Mouse (Mus musculus) thymus, postnatal 0 days (tissue): ENCODE data around the gene Samd5. TPM values are rescaled to one million over a fixed set of nuclear protein-coding genes. Genes with fewer than 3 reads are reported as not detected.

ENCODE experiments used
- DNase-seq: peaks from one replicate; pipeline ENCODE4 v3.0.0-alpha.2; 2015; ENCODE audit warnings: low spot score
- polyA plus RNA-seq: library from polyadenylated mRNA; unstranded; fragments of >200 nt; fragmentation: Nextera tagmentation; extraction: Ambion mirVana; gene quantifications from 2 replicates; pipeline ENCODE4 v1.2.1, GENCODE M21; 2015

The Samd5 gene
- polyA plus RNA-seq, 1 experiment from 2014 or later: 0.98 TPM

GRCm38 (mm10) chr10:9650050-9650825 lies 24.8 kb downstream of the Samd5 start:
- DNase-seq: no peak

- DNase-seq: no peak
Measured at GRCm38 (mm10) chr10:9648464-9648863, 26.5 kb downstream of the Samd5 start.

GRCm38 (mm10) chr10:9647741-9648140 lies 27.3 kb downstream of the Samd5 start:
- DNase-seq: no peak

GRCm38 (mm10) chr10:9646391-9646790 lies 28.6 kb downstream of the Samd5 start:
- no peak for DNase-seq

GRCm38 (mm10) chr10:9643531-9643930 lies 31.5 kb downstream of the Samd5 start:
- no peak for DNase-seq

GRCm38 (mm10) chr10:9642077-9642476 lies 32.9 kb downstream of the Samd5 start:
- DNase-seq: no peak

GRCm38 (mm10) chr10:9640678-9641077 lies 34.3 kb downstream of the Samd5 start:
- DNase-seq: no peak

GRCm38 (mm10) chr10:9640056-9640455 lies 35.0 kb downstream of the Samd5 start:
- no peak for DNase-seq

- DNase-seq: no peak
Measured at GRCm38 (mm10) chr10:9625356-9625755, 49.7 kb downstream of the Samd5 start.

GRCm38 (mm10) chr10:9621926-9622688 lies 52.9 kb downstream of the Samd5 start:
- DNase-seq: no peak

- DNase-seq: no peak
Measured at GRCm38 (mm10) chr10:9621055-9621454, 54.0 kb downstream of the Samd5 start.

GRCm38 (mm10) chr10:9615009-9615408 lies 60.0 kb downstream of the Samd5 start:
- no peak for DNase-seq

- DNase-seq: no peak
Measured at GRCm38 (mm10) chr10:9608854-9609253, 66.2 kb downstream of the Samd5 start.

GRCm38 (mm10) chr10:9607155-9607554 lies 67.9 kb downstream of the Samd5 start:
- no peak for DNase-seq

GRCm38 (mm10) chr10:9605635-9606034 lies 69.4 kb downstream of the Samd5 start:
- DNase-seq: no peak

GRCm38 (mm10) chr10:9603290-9603689 lies 71.7 kb downstream of the Samd5 start:
- DNase-seq: no peak

- DNase-seq: no peak
Measured at GRCm38 (mm10) chr10:9602845-9603244, 72.2 kb downstream of the Samd5 start.

- DNase-seq: no peak
Measured at GRCm38 (mm10) chr10:9602389-9602788, 72.6 kb downstream of the Samd5 start.

GRCm38 (mm10) chr10:9596228-9596627 lies 78.8 kb downstream of the Samd5 start:
- DNase-seq: no peak

- DNase-seq: no peak
Measured at GRCm38 (mm10) chr10:9594666-9595065, 80.3 kb downstream of the Samd5 start.

GRCm38 (mm10) chr10:9590606-9591005 lies 84.4 kb downstream of the Samd5 start:
- no peak for DNase-seq

- DNase-seq: no peak
Measured at GRCm38 (mm10) chr10:9586328-9586727, 88.7 kb downstream of the Samd5 start.

- no peak for DNase-seq
Measured at GRCm38 (mm10) chr10:9579374-9579773, 95.6 kb downstream of the Samd5 start.
